Mouse (Mus musculus): ENCODE data around the gene Itga9.
A peak's percentile ranks its signal among the peaks of the same experiment; 100 is the strongest.

- peak; percentile 75 for TF ChIP-seq CTCF (IDR thresholded peaks at IDR 0.05; ENCODE audit: control insufficient read depth, insufficient read depth, insufficient read length)
- no peak for TF ChIP-seq MYOD1 (IDR thresholded peaks at IDR 0.05; ENCODE audit: control insufficient read depth, insufficient read length, low read depth)
- no peak for TF ChIP-seq MAX (IDR thresholded peaks at IDR 0.05)
- no peak for TF ChIP-seq FOSL1 (IDR thresholded peaks at IDR 0.05; ENCODE audit: insufficient read depth, low read length, poor library complexity, severe bottlenecking)
- TF ChIP-seq MYOG (IDR thresholded peaks at IDR 0.05; ENCODE audit: control insufficient read depth, extremely low read depth, insufficient read length), result no peak
- TF ChIP-seq USF1 (IDR thresholded peaks at IDR 0.05; ENCODE audit: low read depth), result no peak
These were observed at the start of gene Itga9 for GRCm38 (mm10) chr9:118606148-118606816.
